8 mouse cellular contexts compared by ENCODE assay signal in the genomic region with DNA sequence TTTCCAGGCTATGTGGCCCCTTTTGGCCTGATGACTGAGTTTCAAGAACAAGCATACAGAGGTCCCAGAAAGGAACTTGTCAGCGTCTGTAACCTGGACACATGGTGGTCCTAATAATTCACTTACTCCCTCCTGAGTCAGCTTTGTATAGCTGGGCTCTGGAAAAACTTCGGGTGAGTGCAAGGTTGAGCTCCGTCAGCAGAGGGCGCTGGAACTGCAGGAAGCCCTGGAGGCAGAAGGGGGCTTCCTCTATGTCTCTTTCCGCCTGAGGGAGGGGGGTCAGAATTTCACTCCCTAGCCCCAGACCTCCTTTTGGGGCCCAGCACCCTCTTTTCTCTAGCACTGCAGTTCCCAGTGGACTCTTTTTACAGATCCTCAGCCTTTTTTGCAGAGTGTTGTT. TPM values are rescaled to one million over a fixed set of nuclear protein-coding genes. Genes with fewer than 3 reads are reported as not detected.
DNase-seq lines count a peak whose midpoint lies in the region; ATAC-seq and TF ChIP-seq lines count a peak whose summit lies in the region.

No protein-coding gene starts in this region.

- no peak for ATAC-seq in forebrain, embryonic 14.5 days
- ATAC-seq in hindbrain, embryonic 15.5 days (ENCODE audit: low FRiP score, low read depth), result no peak
- ATAC-seq in midbrain, postnatal 0 days (ENCODE audit: low FRiP score), result no peak

- intact Hi-C loops in gastrocnemius, postnatal 36 days (cut with DNase I), result loop anchor here (1.0 kb wide), 1 partner anchor 82 kb away; no protein-coding TSS in a partner anchor
- intact Hi-C loops in left cerebral cortex, postnatal 4 days (cut with DNase I), result loop anchor here (5.0 to 10.0 kb wide), 2 partner anchors 83 to 605 kb away; a partner anchor contains a TSS

- H3K9ac ChIP-seq in forebrain, embryonic 14.5 days (ENCODE audit: low read length), result no peak overlapping the region
- no peak overlapping the region for H3K9ac ChIP-seq in hindbrain, embryonic 15.5 days
- 0 out of 2 replicates have a peak overlapping the region, but pooled peaks have one; percentile 19 for H3K9ac ChIP-seq in midbrain, postnatal 0 days (replicated peaks; ENCODE audit: low read length, poor library complexity, severe bottlenecking)

- no peaks in the 10 kb centered on the region for H3K36me3 ChIP-seq in forebrain, embryonic 14.5 days (ENCODE audit: control insufficient read depth, insufficient read depth, low read length)
- no peaks in the 10 kb centered on the region for H3K36me3 ChIP-seq in hindbrain, embryonic 15.5 days
- no peaks in the 10 kb centered on the region for H3K36me3 ChIP-seq in midbrain, postnatal 0 days (ENCODE audit: insufficient read depth, low read length)
- no peaks in the 10 kb centered on the region for H3K36me3 ChIP-seq in testis, adult 2 months (ENCODE audit: control insufficient read depth, insufficient read depth, low read length)

- H3K4me2 ChIP-seq in forebrain, embryonic 14.5 days (ENCODE audit: low read length), result no peak overlapping the region
- H3K4me2 ChIP-seq in hindbrain, embryonic 15.5 days, result peak overlapping the region; percentile 19; the same call in 1 of the 2 replicates
- no peak overlapping the region for H3K4me2 ChIP-seq in midbrain, postnatal 0 days (ENCODE audit: low read depth, low read length, poor library complexity, severe bottlenecking)

- H3K27me3 ChIP-seq in forebrain, embryonic 14.5 days (replicated peaks; ENCODE audit: control insufficient read depth, insufficient read depth, low read length), result no peaks in the 10 kb centered on the region
- H3K27me3 ChIP-seq in hindbrain, embryonic 15.5 days, result no peaks in the 10 kb centered on the region; the same call in none of the 2 replicates
- no peaks in the 10 kb centered on the region for H3K27me3 ChIP-seq in midbrain, postnatal 0 days (ENCODE audit: insufficient read depth, low read length)
- H3K27me3 ChIP-seq in testis, adult 2 months (ENCODE audit: control insufficient read depth, insufficient read depth, low read length), result no peaks in the 10 kb centered on the region

- DNase-seq in gastrocnemius, adult 18-20 months (ENCODE audit: low spot score), result peak; percentile 67
- no peak for DNase-seq in gastrocnemius, postnatal 36 days
- peak; percentile 46 to 61 for DNase-seq in adrenal gland, postnatal 4 days (ENCODE audit: low spot score in 2 of 2)
- DNase-seq in forebrain, embryonic 14.5 days (ENCODE audit: low spot score), result peak; percentile 68
- peak; percentile 83 for DNase-seq in left cerebral cortex, postnatal 4 days
- DNase-seq in midbrain, postnatal 0 days (ENCODE audit: low spot score), result peak; percentile 57

- no peak for TF ChIP-seq POLR2A in testis, adult 2 months (IDR thresholded peaks at IDR 0.05; ENCODE audit: control insufficient read depth, low read depth, low read length)

- 3% methylated on average over 5 of the region's 5 CpGs for WGBS in forebrain, embryonic 14.5 days
- WGBS in hindbrain, embryonic 15.5 days, result 2% methylated on average over 5 of the region's 5 CpGs
- 0% methylated on average over 5 of the region's 5 CpGs for WGBS in midbrain, postnatal 0 days

- no peak overlapping the region for H3K27ac ChIP-seq in forebrain, embryonic 14.5 days (ENCODE audit: low read depth, low read length)
- H3K27ac ChIP-seq in hindbrain, embryonic 15.5 days (replicated peaks), result no peak overlapping the region
- H3K27ac ChIP-seq in midbrain, postnatal 0 days (ENCODE audit: low read depth, low read length), result no peak overlapping the region
- H3K27ac ChIP-seq in testis, adult 2 months (ENCODE audit: control insufficient read depth, insufficient read depth, low read depth, low read length), result no peak overlapping the region

- peaks cover 9% of the 10 kb centered on the region for H3K4me1 ChIP-seq in forebrain, embryonic 14.5 days (ENCODE audit: control insufficient read depth, insufficient read depth, low read length)
- H3K4me1 ChIP-seq in hindbrain, embryonic 15.5 days (replicated peaks), result peaks cover 27% of the 10 kb centered on the region
- H3K4me1 ChIP-seq in midbrain, postnatal 0 days (ENCODE audit: insufficient read depth, low read length), result peaks cover 2% of the 10 kb centered on the region
- H3K4me1 ChIP-seq in testis, adult 2 months (ENCODE audit: control insufficient read depth, insufficient read depth, low read length), result peaks cover 31% of the 10 kb centered on the region

- H3K9me3 ChIP-seq in forebrain, embryonic 14.5 days (replicated peaks; ENCODE audit: control insufficient read depth, low read length), result no peaks in the 10 kb centered on the region
- no peaks in the 10 kb centered on the region for H3K9me3 ChIP-seq in hindbrain, embryonic 15.5 days
- H3K9me3 ChIP-seq in midbrain, postnatal 0 days (ENCODE audit: low read length), result no peaks in the 10 kb centered on the region

- H3K4me3 ChIP-seq in forebrain, embryonic 14.5 days (ENCODE audit: low read depth, low read length), result no peak overlapping the region
- no peak overlapping the region for H3K4me3 ChIP-seq in hindbrain, embryonic 15.5 days
- H3K4me3 ChIP-seq in midbrain, postnatal 0 days (ENCODE audit: low read depth, low read length), result no peak overlapping the region
- no peak overlapping the region for H3K4me3 ChIP-seq in testis, adult 2 months (ENCODE audit: control insufficient read depth, low read depth, low read length)

- TF ChIP-seq CTCF in midbrain, postnatal 0 days (IDR thresholded peaks at IDR 0.05), result peak; percentile 87
- TF ChIP-seq CTCF in testis, adult 2 months (IDR thresholded peaks at IDR 0.05; ENCODE audit: control insufficient read depth, insufficient read depth, insufficient replicate concordance, low read depth, low read length), result peak; percentile 79

RNA-seq across cellular contexts. Expression of a gene that starts 3.8 kb away (rescaled TPM):
- 10 to 100 TPM; 32.7 to 33.3 TPM for total RNA-seq in gastrocnemius, adult 18-20 months (2021)
- 10 to 100 TPM; 23.6 to 28.6 TPM for total RNA-seq in gastrocnemius, postnatal 36 days (2021)
- total RNA-seq in adrenal gland, postnatal 4 days (2021), result 10 to 100 TPM; 51.4 to 54.3 TPM
- 90.0 and 92.7 TPM in 2 replicates for polyA plus RNA-seq in forebrain, embryonic 14.5 days (2014; fragmentation: Nextera tagmentation; extraction: Ambion mirVana)
- 102 and 109 TPM in 2 replicates for polyA plus RNA-seq in hindbrain, embryonic 15.5 days (2015; fragmentation: Nextera tagmentation; extraction: Ambion mirVana)
- total RNA-seq in left cerebral cortex, postnatal 4 days (2021), result 10 to 100 TPM; 43.2 to 48.2 TPM
- 79.5 and 101 TPM in 2 replicates for total RNA-seq in midbrain, postnatal 0 days (2014; rRNA removed)
- polyA plus RNA-seq in midbrain, postnatal 0 days (2015; fragmentation: Nextera tagmentation; extraction: Ambion mirVana), result 121 and 129 TPM in 2 replicates
- 47.8 and 53.8 TPM in 2 replicates for polyA plus RNA-seq in testis, adult 2 months (2012; rRNA removed)

RNA-seq across cellular contexts. Expression of a gene that starts 33.1 kb away (rescaled TPM):
- 1 to 10 TPM; 1.1 to 1.9 TPM for total RNA-seq in gastrocnemius, adult 18-20 months (2021)
- total RNA-seq in gastrocnemius, postnatal 36 days (2021), result 1 to 10 TPM; 1.8 to 2.6 TPM
- 10 to 100 TPM; 24.1 to 26.5 TPM for total RNA-seq in adrenal gland, postnatal 4 days (2021)
- 18.7 and 25.2 TPM in 2 replicates for polyA plus RNA-seq in forebrain, embryonic 14.5 days (2014; fragmentation: Nextera tagmentation; extraction: Ambion mirVana)
- polyA plus RNA-seq in hindbrain, embryonic 15.5 days (2015; fragmentation: Nextera tagmentation; extraction: Ambion mirVana), result 16.8 and 20.1 TPM in 2 replicates
- 10 to 100 TPM; 71.7 to 72.2 TPM for total RNA-seq in left cerebral cortex, postnatal 4 days (2021)
- 23.8 and 32.7 TPM in 2 replicates for total RNA-seq in midbrain, postnatal 0 days (2014; rRNA removed)
- polyA plus RNA-seq in midbrain, postnatal 0 days (2015; fragmentation: Nextera tagmentation; extraction: Ambion mirVana), result 18.0 TPM in 2 replicates
- 151 and 183 TPM in 2 replicates for polyA plus RNA-seq in testis, adult 2 months (2012; rRNA removed)

Comparison
In these comparisons a context has a peak if more than half of its experiments do, and no peak if none do; other contexts are left out.
1. DNase-seq: peak in gastrocnemius, adult 18-20 months (single experiment), adrenal gland, postnatal 4 days (2 of 2), forebrain, embryonic 14.5 days (single experiment), left cerebral cortex, postnatal 4 days (single experiment) and midbrain, postnatal 0 days (single experiment); none in gastrocnemius, postnatal 36 days (0 of 2).